Mouse (Mus musculus) ES-E14 (cell line): ENCODE results near the gene Kcnk18.

Source experiments
- CHD2 ChIP-seq: IDR thresholded peaks from 2 replicates; pipeline ENCODE4 v1.6.1; 2014; ENCODE audit warnings: mild to moderate bottlenecking, low read depth, low read length, inconsistent platforms
- HCFC1 ChIP-seq: IDR thresholded peaks from 2 replicates; pipeline ENCODE4 v1.6.1; 2012; ENCODE audit warnings: low read length, inconsistent platforms, borderline replicate concordance; ENCODE audit not compliant: insufficient read depth
- ZC3H11A ChIP-seq: IDR thresholded peaks from 2 replicates; pipeline ENCODE4 v1.6.1; 2012; ENCODE audit warnings: low read depth, mild to moderate bottlenecking, inconsistent platforms, low read length, borderline replicate concordance

DNA sequence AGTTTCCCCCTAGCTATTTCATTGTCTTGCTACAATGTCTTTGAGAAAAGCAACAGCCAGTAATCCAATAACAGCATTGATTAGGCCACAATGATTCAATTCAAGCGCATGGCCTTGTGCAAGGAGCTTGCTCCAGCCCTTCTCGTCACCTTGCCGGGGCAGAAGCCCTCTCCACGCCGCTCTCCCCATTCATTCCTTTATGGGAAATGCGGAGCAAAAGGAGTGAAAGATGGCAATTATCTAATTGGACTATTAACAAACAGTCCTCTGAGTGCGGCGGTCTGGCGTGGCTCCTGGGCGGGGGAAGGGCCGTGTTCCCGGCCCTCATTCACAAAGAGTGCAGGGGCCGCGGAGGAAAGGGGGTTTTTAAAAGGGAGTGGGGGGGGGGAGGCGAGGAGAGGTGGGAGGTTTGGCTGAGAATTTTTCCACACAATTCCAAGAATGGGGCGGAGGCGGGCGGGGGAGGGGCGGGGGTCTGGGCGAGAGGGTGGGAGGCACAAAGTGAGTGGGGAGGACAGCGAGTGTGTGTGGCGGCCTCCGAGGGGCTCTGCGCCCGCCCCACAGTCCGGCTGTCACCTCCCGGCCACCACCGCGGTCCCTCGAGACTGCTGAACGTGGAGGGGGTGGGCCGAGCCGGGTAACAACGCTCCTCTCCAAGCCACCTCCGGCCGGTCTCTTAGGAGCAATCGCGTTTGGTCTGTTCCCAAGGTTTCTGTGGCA, 47.7 kb upstream of the Kcnk18 start:
- TF ChIP-seq HCFC1 (no peak), ZC3H11A (no peak), CHD2 (no peak)
